Mouse (Mus musculus): Measurements from ENCODE around the gene Tcf20. TPM values are rescaled to one million over a fixed set of nuclear protein-coding genes. Genes with fewer than 3 reads are reported as not detected.

Gene Tcf20
- polyA plus RNA-seq, 1 experiment from 2014 or later, result 6.0 TPM

DNA sequence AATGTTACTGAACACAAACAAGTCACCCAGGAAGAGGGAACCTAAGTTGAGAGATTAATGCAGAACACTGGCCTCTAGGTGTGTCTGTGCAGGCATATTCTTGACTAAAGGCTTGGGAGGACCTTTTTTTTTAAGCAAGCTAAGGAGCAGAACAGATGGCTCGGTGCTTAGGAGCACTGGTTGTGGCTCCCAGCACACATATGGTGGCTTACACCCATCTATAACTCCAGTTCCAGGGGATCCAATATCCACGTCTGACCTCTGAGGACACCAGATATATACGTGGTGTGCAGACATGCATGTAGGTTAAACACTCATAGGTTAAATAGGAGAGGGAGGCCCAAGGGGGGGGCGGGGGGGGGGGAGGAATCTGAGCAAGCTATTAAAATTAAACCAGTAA, 165.3 kb downstream of the Tcf20 start:
- peaks cover 3% of the 10 kb centered on the region; the same call in 1 of the 2 replicates for H3K4me1 ChIP-seq
- DNase-seq (ENCODE audit: low spot score), result no peak
- H3K9me3 ChIP-seq, result no peaks in the 10 kb centered on the region
- peaks cover 18% of the 10 kb centered on the region; the same call in 1 of the 2 replicates for H3K36me3 ChIP-seq
- no peak overlapping the region for H3K27ac ChIP-seq
- H3K4me3 ChIP-seq, result no peak overlapping the region
- 80% methylated on average over 3 of the region's 4 CpGs for WGBS
- no peaks in the 10 kb centered on the region for H3K27me3 ChIP-seq (ENCODE audit: insufficient read depth, poor library complexity, severe bottlenecking)

DNA sequence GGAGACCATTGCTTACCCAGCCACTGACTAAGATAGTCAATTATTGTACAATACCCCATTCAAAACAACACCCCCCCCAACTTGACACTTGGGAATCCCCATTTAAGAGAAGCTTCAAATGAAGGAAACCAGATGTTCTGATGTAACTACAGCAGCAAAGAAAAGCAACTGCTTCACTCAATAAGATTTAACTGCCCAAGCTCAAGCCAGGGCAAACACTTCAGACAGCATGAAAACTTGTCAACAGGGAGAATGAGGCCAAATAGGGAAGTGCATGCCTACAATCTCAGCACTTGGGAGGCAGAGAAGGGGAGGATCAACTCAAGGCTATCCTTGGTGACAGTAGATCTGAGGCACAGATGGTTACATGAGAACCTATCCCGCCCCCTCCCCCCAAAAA, 166.0 kb downstream of the Tcf20 start:
- Histone ChIP-seq H3K4me1 (peaks cover 3% of the 10 kb centered on the region; the same call in 1 of the 2 replicates), H3K27ac (no peak overlapping the region), H3K9me3 (no peaks in the 10 kb centered on the region), H3K27me3 (ENCODE audit: insufficient read depth, poor library complexity, severe bottlenecking) (no peaks in the 10 kb centered on the region), H3K4me3 (no peak overlapping the region), H3K36me3 (peaks cover 18% of the 10 kb centered on the region; the same call in 1 of the 2 replicates)
- DNase-seq (ENCODE audit: low spot score), result no peak
- 86% methylated on average over 1 of the region's 1 CpGs for WGBS

DNA sequence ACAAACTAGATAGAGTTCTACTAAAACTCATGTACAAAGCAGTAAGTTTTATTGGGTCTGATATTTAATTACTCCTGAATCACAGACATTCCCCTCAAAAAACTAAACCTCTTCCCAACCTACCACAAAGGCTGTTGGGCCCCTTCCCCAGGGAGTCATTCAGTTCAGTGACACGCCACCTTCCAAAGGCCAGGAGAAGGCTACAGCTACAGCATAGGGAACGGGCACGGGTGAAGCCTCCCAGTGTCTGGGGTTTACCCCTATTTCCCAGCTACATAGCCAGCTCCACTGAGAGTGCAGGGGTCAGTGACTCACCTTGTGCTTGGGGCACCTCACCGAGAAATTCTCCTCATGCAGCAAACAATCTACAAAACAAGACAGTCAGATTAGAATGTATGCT, 172.4 kb downstream of the Tcf20 start:
- Histone ChIP-seq H3K9me3 (no peaks in the 10 kb centered on the region), H3K4me1 (no peaks in the 10 kb centered on the region), H3K4me3 (no peak overlapping the region), H3K27me3 (ENCODE audit: insufficient read depth, poor library complexity, severe bottlenecking) (no peaks in the 10 kb centered on the region), H3K36me3 (peaks cover 32% of the 10 kb centered on the region), H3K27ac (no peak overlapping the region)
- no peak for DNase-seq (ENCODE audit: low spot score)
- 89% methylated on average over 4 of the region's 4 CpGs for WGBS

DNA sequence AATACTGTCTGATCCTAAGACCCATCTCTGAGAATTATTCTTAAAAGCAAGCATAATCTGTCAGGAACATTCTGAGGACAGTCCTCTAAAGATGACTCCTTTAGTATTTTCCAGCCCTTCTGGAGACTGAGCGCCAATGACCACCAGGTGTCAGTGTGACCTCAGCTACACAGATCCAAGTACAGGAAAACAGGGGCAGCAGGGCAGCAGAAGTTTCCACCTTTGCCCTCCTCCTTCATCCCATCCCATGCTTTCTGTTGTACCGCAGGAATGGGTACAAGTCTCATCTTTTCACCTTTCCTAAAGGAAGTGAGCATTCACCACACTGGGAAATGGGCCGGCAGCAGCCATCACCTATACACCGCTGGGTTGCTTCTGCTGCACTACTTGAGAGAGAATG, 172.9 kb downstream of the Tcf20 start:
- DNase-seq (ENCODE audit: low spot score), result no peak
- H3K36me3 ChIP-seq, result peaks cover 37% of the 10 kb centered on the region
- no peaks in the 10 kb centered on the region for H3K27me3 ChIP-seq (ENCODE audit: insufficient read depth, poor library complexity, severe bottlenecking)
- H3K4me3 ChIP-seq, result no peak overlapping the region
- H3K9me3 ChIP-seq, result no peaks in the 10 kb centered on the region
- WGBS, result 63% methylated on average over 4 of the region's 4 CpGs
- H3K27ac ChIP-seq, result no peak overlapping the region
- no peaks in the 10 kb centered on the region for H3K4me1 ChIP-seq

- Histone ChIP-seq H3K9me3 (no peaks in the 10 kb centered on the region), H3K4me1 (no peaks in the 10 kb centered on the region; the same call in 1 of the 2 replicates), H3K36me3 (peaks cover 40% of the 10 kb centered on the region), H3K27me3 (ENCODE audit: insufficient read depth, poor library complexity, severe bottlenecking) (no peaks in the 10 kb centered on the region), H3K4me3 (no peak overlapping the region), H3K27ac (no peak overlapping the region)
- DNase-seq (ENCODE audit: low spot score), result no peak
- whole genome bisulfite sequencing, result 74% methylated on average over 7 of the region's 7 CpGs
These were observed 173.4 kb downstream of the Tcf20 start for GRCm38 (mm10) chr15:82814321-82814720.

DNA sequence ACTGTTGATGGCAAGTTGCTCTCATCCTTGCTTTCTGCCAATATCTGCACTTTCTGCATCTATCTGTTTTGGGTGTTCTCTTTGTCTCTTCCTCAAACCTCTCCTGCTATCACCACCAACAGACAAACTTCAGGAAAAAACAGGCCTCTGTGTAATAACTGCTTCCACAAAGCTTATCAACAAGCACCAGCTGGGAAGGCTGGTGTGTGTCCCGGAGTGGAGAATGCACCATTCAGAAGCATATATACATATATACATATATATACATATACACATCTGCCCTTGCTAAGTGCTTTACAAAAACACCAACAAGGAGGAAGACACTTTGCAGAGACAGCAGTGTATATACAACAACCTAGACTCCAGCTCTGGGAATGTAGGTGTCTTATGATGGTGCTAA, 177.1 kb downstream of the Tcf20 start:
- no peak for DNase-seq (ENCODE audit: low spot score)
- peaks cover 5% of the 10 kb centered on the region; the same call in 1 of the 2 replicates for H3K4me1 ChIP-seq
- no peak overlapping the region for H3K27ac ChIP-seq
- no peaks in the 10 kb centered on the region for H3K27me3 ChIP-seq (ENCODE audit: insufficient read depth, poor library complexity, severe bottlenecking)
- no peak overlapping the region for H3K4me3 ChIP-seq
- H3K9me3 ChIP-seq, result no peaks in the 10 kb centered on the region
- H3K36me3 ChIP-seq, result peaks cover 37% of the 10 kb centered on the region
- WGBS, result 72% methylated on average over 1 of the region's 1 CpGs

DNA sequence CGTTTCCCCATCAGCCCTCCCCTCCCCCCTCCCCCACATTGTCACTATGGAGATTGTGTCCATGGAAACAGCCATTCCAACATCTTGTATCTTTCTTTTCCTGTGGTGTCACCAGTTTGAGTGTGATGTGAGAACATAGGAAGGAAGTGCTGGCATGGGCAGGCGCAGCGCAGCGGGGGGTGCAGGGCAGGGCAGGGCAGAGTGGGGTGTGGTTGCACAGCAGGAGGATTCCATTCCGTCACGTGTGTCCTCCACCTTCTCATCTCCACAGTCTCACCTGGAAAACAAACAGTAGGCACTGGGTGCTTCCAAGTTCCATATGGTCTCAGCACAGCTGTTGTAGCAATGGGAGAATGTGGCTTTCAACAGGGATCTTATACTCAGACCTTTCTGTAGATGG, 178.2 kb downstream of the Tcf20 start:
- WGBS, result 67% methylated on average over 6 of the region's 6 CpGs
- H3K9me3 ChIP-seq, result no peaks in the 10 kb centered on the region
- H3K27me3 ChIP-seq (ENCODE audit: insufficient read depth, poor library complexity, severe bottlenecking), result no peaks in the 10 kb centered on the region
- H3K4me3 ChIP-seq, result no peak overlapping the region
- DNase-seq (ENCODE audit: low spot score), result no peak
- H3K27ac ChIP-seq, result no peak overlapping the region
- H3K36me3 ChIP-seq, result peaks cover 34% of the 10 kb centered on the region
- H3K4me1 ChIP-seq, result peaks cover 5% of the 10 kb centered on the region; the same call in 1 of the 2 replicates

GRCm38 (mm10) chr15:82806969-82807763, 180.5 kb downstream of the Tcf20 start:
- Histone ChIP-seq H3K27ac (no peak overlapping the region), H3K27me3 (ENCODE audit: insufficient read depth, poor library complexity, severe bottlenecking) (no peaks in the 10 kb centered on the region), H3K9me3 (no peaks in the 10 kb centered on the region), H3K4me1 (peaks cover 5% of the 10 kb centered on the region; the same call in 1 of the 2 replicates), H3K36me3 (peaks cover 23% of the 10 kb centered on the region), H3K4me3 (no peak overlapping the region)
- DNase-seq (ENCODE audit: low spot score), result no peak
- whole genome bisulfite sequencing, result 90% methylated on average over 5 of the region's 5 CpGs

DNA sequence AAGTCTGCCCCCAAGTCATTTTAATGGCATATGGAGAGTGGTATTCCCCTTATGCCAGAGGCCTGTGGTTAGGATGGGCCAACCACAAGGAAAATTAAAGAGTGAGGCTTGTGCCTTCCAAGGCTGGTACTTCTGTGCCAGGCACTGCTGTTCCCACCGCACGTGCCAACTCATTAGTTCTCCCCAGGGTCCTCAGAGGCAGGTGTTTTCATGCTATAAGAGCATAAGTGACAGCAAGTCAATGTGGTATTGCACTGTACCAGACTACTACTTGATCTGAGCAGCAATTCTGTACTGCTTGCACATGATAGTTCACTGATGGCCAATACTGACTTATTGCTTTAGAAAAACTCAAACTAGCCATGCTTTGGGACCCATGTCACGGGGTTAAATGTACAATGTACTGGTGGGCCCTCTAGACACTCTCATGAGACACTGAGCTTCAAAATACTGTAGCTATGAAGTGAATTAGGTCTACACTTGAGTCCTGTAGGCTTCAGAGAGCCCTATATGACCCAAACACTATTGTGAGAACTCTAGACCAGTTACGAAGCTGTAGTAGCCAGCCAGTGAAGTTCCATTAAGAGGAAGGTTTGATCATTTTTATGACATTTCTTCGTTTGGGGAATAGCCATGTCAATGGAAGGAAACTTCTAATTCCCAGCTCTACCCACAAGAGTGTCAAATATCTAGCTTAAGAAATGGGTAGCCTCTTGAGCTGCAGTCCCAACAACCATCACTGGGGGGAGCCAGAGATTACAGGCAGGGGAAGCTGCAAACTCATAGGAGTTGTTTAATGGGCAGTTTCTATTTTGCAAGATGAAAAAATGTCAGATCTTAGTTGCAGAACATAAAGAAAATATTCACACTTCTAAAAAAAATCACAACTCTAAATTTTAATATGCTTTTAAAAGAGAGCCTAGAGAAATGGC, 182.7 kb downstream of the Tcf20 start:
- WGBS, result 72% methylated on average over 5 of the region's 5 CpGs
- H3K4me3 ChIP-seq, result no peak overlapping the region
- DNase-seq (ENCODE audit: low spot score), result peak; percentile 73
- peaks cover 5% of the 10 kb centered on the region; the same call in 1 of the 2 replicates for H3K4me1 ChIP-seq
- H3K9me3 ChIP-seq, result no peaks in the 10 kb centered on the region
- no peaks in the 10 kb centered on the region for H3K27me3 ChIP-seq (ENCODE audit: insufficient read depth, poor library complexity, severe bottlenecking)
- no peak overlapping the region for H3K27ac ChIP-seq
- H3K36me3 ChIP-seq, result peaks cover 5% of the 10 kb centered on the region

- no peaks in the 10 kb centered on the region for H3K27me3 ChIP-seq (ENCODE audit: insufficient read depth, poor library complexity, severe bottlenecking)
- 63% methylated on average over 3 of the region's 3 CpGs for WGBS
- H3K4me1 ChIP-seq, result no peaks in the 10 kb centered on the region
- H3K4me3 ChIP-seq, result no peak overlapping the region
- no peak overlapping the region for H3K27ac ChIP-seq
- no peak for DNase-seq (ENCODE audit: low spot score)
- H3K36me3 ChIP-seq, result no peaks in the 10 kb centered on the region
- no peaks in the 10 kb centered on the region for H3K9me3 ChIP-seq
These were observed 191.7 kb downstream of the Tcf20 start for GRCm38 (mm10) chr15:82795936-82796440.

DNA sequence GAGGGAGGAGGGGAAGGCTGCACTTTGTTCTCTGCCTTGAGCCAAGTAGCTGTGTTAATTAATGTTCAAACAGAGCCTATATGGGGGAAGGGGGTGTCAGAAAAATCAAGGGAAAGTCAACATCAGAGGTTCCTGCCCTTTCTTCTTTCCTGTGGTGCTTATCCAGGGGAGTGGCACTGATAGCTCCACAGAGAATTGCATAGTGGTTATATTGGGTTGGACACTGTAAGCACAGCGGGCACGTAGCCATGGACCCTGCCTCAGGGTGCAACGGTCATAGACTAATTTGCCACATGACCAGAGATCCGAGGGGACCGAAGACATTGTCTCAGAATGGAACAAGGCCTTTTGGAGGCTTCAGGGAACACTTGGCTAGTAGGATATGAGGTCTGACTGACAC, 193.4 kb downstream of the Tcf20 start, which contains the start of gene Cyp2d26:
TSS of gene Cyp2d26 (minus strand) at position 18 of the 400 bp plus-strand sequence.
- no peaks in the 10 kb centered on the region for H3K9me3 ChIP-seq
- 81% methylated on average over 5 of the region's 5 CpGs for WGBS
- H3K27ac ChIP-seq, result no peak within 1 kb of the TSS
- H3K27me3 ChIP-seq (ENCODE audit: insufficient read depth, poor library complexity, severe bottlenecking), result no peaks in the 10 kb centered on the region
- no peaks in the 10 kb centered on the region for H3K36me3 ChIP-seq
- H3K4me3 ChIP-seq, result no peak within 1 kb of the TSS
- H3K4me1 ChIP-seq, result no peaks in the 10 kb centered on the region
- no peak for DNase-seq (ENCODE audit: low spot score)

DNA sequence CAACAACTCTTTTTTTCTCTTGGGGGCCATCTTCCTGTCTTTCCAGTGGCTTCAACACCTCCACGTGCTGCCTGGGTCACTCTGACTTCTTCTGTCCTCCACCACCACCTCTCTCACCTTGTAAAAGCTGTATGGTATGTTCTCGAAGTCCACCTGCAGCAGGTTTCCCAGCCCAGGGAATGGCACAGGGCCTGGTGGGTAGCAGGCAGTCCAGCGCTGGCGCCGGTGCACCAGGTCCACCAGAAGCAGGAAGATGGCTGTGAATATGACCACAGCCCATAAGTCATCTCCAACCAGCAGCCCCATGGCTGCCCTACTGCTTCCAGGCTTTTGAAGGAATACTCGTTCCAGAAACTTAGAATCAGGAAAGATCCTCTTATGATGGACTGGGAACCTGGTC, 193.8 kb downstream of the Tcf20 start:
- WGBS, result 89% methylated on average over 6 of the region's 6 CpGs
- H3K27me3 ChIP-seq (ENCODE audit: insufficient read depth, poor library complexity, severe bottlenecking), result no peaks in the 10 kb centered on the region
- DNase-seq (ENCODE audit: low spot score), result no peak
- H3K4me1 ChIP-seq, result no peaks in the 10 kb centered on the region
- H3K4me3 ChIP-seq, result no peak overlapping the region
- no peak overlapping the region for H3K27ac ChIP-seq
- no peaks in the 10 kb centered on the region for H3K36me3 ChIP-seq
- no peaks in the 10 kb centered on the region for H3K9me3 ChIP-seq

- H3K9me3 ChIP-seq, result no peaks in the 10 kb centered on the region
- H3K4me1 ChIP-seq, result no peaks in the 10 kb centered on the region
- H3K27ac ChIP-seq, result no peak overlapping the region
- H3K4me3 ChIP-seq, result no peak overlapping the region
- H3K36me3 ChIP-seq, result no peaks in the 10 kb centered on the region
- 94% methylated on average over 1 of the region's 1 CpGs for WGBS
- DNase-seq (ENCODE audit: low spot score), result peak; percentile 39
- H3K27me3 ChIP-seq (ENCODE audit: insufficient read depth, poor library complexity, severe bottlenecking), result no peaks in the 10 kb centered on the region
These were observed 194.2 kb downstream of the Tcf20 start for GRCm38 (mm10) chr15:82793454-82793853.

All from heart, embryonic 10.5 days (tissue).